Mouse (Mus musculus) forebrain, postnatal 0 days (tissue): ENCODE data around the gene Ptgir. TPM values are rescaled to one million over a fixed set of nuclear protein-coding genes. Genes with fewer than 3 reads are reported as not detected.

ENCODE experiments used
- ATAC-seq: fragments of 200-750 bp; cut with Nextera tagmentation; 2 replicates; pipeline ENCODE4 v1.8.0; 2017; ENCODE audit warnings: mild to moderate bottlenecking, moderate library complexity
- DNase-seq: peaks from one replicate; pipeline ENCODE4 v3.0.0-alpha.2; 2015
- H3K27ac ChIP-seq: fragments of 300-500 bp; sonication (generic); 2 replicates; pipeline ENCODE4 v1.5.1; 2014; ENCODE audit warnings: low read depth, mild to moderate bottlenecking, antibody characterized with exemption, low read length, moderate library complexity, mixed read lengths
- H3K27me3 ChIP-seq: fragments of 300-500 bp; sonication (generic); 2 replicates; pipeline ENCODE4 v1.6.1; 2014; ENCODE audit warnings: mild to moderate bottlenecking, low read length, mixed read lengths; ENCODE audit not compliant: insufficient read depth
- H3K36me3 ChIP-seq: fragments of 300-500 bp; sonication (generic); 2 replicates; pipeline ENCODE4 v1.6.1; 2014; ENCODE audit warnings: mild to moderate bottlenecking, moderate library complexity; ENCODE audit not compliant: insufficient read depth
- H3K4me1 ChIP-seq: fragments of 300-500 bp; sonication (generic); 2 replicates; pipeline ENCODE4 v1.6.1; 2014; ENCODE audit warnings: antibody characterized with exemption; ENCODE audit not compliant: insufficient read depth
- H3K4me2 ChIP-seq: fragments of 300-500 bp; sonication (generic); 2 replicates; pipeline ENCODE4 v1.6.1; 2014; ENCODE audit warnings: low read depth, mild to moderate bottlenecking, moderate library complexity
- H3K4me3 ChIP-seq: fragments of 300-500 bp; sonication (generic); 2 replicates; pipeline ENCODE4 v1.5.1; 2014; ENCODE audit warnings: low read depth, low read length, mixed read lengths
- H3K9ac ChIP-seq: fragments of 300-500 bp; sonication (generic); 2 replicates; pipeline ENCODE4 v1.6.1; 2014; ENCODE audit warnings: mild to moderate bottlenecking
- H3K9me3 ChIP-seq: fragments of 300-500 bp; sonication (generic); 2 replicates; pipeline ENCODE4 v1.6.1; 2016; ENCODE audit warnings: low read length
- CTCF ChIP-seq: sonication (generic); IDR thresholded peaks from 2 replicates; pipeline ENCODE4 v1.5.1; 2016; ENCODE audit warnings: antibody characterized with exemption, control low read depth, low read depth
- WGBS: fragments of 180-500 bp; shearing (Covaris S2); extraction: QIAGEN DNeasy Blood & Tissue Kit; methylation state at CpG from one replicate; pipeline ENCODE4 v1.1.7; 2014; 5-methylcytosine and 5-hydroxymethylcytosine counted together
- polyA plus RNA-seq: library from polyadenylated mRNA; unstranded; fragments of >200 nt; fragmentation: Nextera tagmentation; extraction: Ambion mirVana; gene quantifications from 2 replicates; pipeline ENCODE4 v1.2.1, GENCODE M21; 2015
- total RNA-seq: library from RNA; depleted of rRNA; stranded (reverse); fragments of >200 nt; gene quantifications from 2 replicates; pipeline ENCODE4 v1.2.3, GENCODE M21; 2014

Ptgir gene
- total and polyA plus RNA-seq, 2 experiments from 2014 or later = 0.08 TPM; not detected in 1

- H3K4me1 ChIP-seq = peaks cover 10% of the 10 kb centered on the region
- 89% methylated on average over 32 of the region's 32 CpGs for WGBS
- H3K27ac ChIP-seq = no peak overlapping the region
- H3K9ac ChIP-seq = no peak overlapping the region
- ATAC-seq (no peak), DNase-seq (no peak)
- H3K27me3 ChIP-seq = no peaks in the 10 kb centered on the region
- H3K9me3 ChIP-seq = no peaks in the 10 kb centered on the region
- no peak for TF ChIP-seq CTCF
- no peak overlapping the region for H3K4me2 ChIP-seq
- no peak overlapping the region for H3K4me3 ChIP-seq
- peaks cover 65% of the 10 kb centered on the region for H3K36me3 ChIP-seq
These were observed 9.4 kb downstream of the Ptgir start for GRCm38 (mm10) chr7:16915461-16916340.

DNA sequence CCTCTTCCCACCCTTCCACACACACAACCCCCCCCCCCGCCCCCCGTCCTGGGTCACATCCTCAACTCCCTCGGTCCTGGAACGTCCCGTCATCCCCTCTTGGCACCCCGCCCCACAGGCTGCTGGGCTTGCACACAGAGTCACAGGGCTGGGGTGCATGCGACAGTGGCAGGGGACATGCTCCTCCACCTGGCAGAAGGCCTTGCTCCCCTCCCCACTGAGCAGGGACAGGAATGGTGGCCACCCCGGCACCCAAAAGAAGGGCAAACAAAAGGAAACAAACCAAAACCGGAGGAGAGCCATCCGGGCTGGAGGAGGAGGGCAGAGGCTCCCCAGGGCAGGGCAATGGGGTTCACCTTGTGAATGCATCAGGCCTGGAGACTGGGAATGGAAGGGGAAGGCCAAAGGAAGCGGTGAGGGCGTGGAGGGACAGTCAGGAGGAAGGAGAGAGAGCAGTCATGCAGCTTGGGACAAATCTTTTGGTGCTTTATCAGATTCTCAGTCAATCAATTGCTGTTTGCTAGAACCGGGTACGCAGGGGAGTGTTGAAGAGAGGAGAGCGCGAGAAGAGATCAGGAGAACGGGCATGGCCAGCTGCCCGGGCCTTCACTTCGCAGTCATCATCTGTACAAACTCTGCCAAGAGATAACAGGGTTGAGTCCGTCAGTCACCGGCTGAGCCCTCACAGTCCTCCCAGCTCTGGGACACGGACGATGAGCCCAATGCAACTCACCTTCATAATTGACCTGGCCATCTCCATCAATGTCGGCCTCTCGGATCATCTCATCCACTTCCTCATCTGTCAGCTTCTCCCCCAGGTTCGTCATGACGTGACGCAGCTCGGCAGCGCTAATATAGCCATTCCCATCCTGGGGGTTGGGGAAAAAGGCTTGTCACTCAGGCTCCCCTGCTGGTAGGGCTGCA lies 10.3 kb downstream of the Ptgir start:
- DNase-seq (no peak), ATAC-seq (no peak)
- Histone ChIP-seq H3K36me3 (peaks cover 65% of the 10 kb centered on the region), H3K4me3 (no peak overlapping the region), H3K4me1 (peaks cover 16% of the 10 kb centered on the region), H3K9ac (no peak overlapping the region), H3K27me3 (no peaks in the 10 kb centered on the region), H3K9me3 (no peaks in the 10 kb centered on the region), H3K27ac (no peak overlapping the region), H3K4me2 (no peak overlapping the region)
- TF ChIP-seq CTCF = peak; percentile 10; the same call in 1 of the 2 replicates
- 81% methylated on average over 30 of the region's 30 CpGs for whole genome bisulfite sequencing

DNA sequence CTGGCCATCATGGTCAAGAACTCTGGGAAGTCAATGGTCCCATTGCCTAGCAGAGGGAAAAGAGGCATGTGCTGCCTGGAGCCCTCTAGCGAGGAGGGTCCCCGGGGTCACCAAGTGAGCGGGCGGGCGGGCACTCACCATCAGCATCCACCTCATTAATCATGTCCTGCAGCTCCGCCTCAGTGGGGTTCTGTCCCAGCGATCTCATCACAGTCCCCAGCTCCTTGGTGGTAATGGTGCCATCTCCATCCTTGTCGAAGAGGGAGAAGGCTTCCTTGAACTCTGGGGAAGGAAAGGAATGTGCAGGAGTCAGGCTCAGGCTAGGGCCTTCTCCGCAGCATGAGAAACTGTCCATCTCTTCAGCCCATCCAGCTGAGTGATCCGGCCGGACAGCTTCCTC lies 11.2 kb downstream of the Ptgir start:
- Histone ChIP-seq H3K4me1 (peaks cover 16% of the 10 kb centered on the region), H3K4me3 (no peak overlapping the region), H3K36me3 (peaks cover 65% of the 10 kb centered on the region), H3K9me3 (no peaks in the 10 kb centered on the region), H3K27me3 (no peaks in the 10 kb centered on the region), H3K27ac (no peak overlapping the region), H3K9ac (no peak overlapping the region), H3K4me2 (no peak overlapping the region)
- TF ChIP-seq CTCF = no peak
- 90% methylated on average over 11 of the region's 11 CpGs for WGBS
- DNase-seq (no peak), ATAC-seq (no peak)

- no peak for TF ChIP-seq CTCF
- Histone ChIP-seq H3K4me1 (peaks cover 16% of the 10 kb centered on the region), H3K27me3 (no peaks in the 10 kb centered on the region), H3K4me2 (no peak overlapping the region), H3K36me3 (peaks cover 65% of the 10 kb centered on the region), H3K4me3 (no peak overlapping the region), H3K9ac (no peak overlapping the region), H3K9me3 (no peaks in the 10 kb centered on the region), H3K27ac (no peak overlapping the region)
- no peak for DNase-seq
- no peak for ATAC-seq
- WGBS = 65% methylated on average over 9 of the region's 9 CpGs
These were observed 11.7 kb downstream of the Ptgir start for GRCm38 (mm10) chr7:16918014-16918413.

- WGBS = 83% methylated on average over 3 of the region's 3 CpGs
- DNase-seq (no peak), ATAC-seq (no peak)
- H3K27me3 ChIP-seq = no peaks in the 10 kb centered on the region
- no peaks in the 10 kb centered on the region for H3K9me3 ChIP-seq
- no peak for TF ChIP-seq CTCF
- peaks cover 16% of the 10 kb centered on the region for H3K4me1 ChIP-seq
- H3K9ac ChIP-seq = no peak overlapping the region
- no peak overlapping the region for H3K4me2 ChIP-seq
- H3K4me3 ChIP-seq = no peak overlapping the region
- peaks cover 62% of the 10 kb centered on the region for H3K36me3 ChIP-seq
- H3K27ac ChIP-seq = no peak overlapping the region
These were observed 12.4 kb downstream of the Ptgir start for GRCm38 (mm10) chr7:16918670-16919069.

- no peaks in the 10 kb centered on the region for H3K9me3 ChIP-seq
- WGBS = 76% methylated on average over 13 of the region's 13 CpGs
- no peak overlapping the region for H3K27ac ChIP-seq
These were observed 13.3 kb downstream of the Ptgir start for GRCm38 (mm10) chr7:16919395-16920149.

More at GRCm38 (mm10) chr7:16919395-16920149, 13.3 kb downstream of the Ptgir start:
- H3K4me2 ChIP-seq = peak overlapping the region; percentile 92
- peaks cover 53% of the 10 kb centered on the region for H3K36me3 ChIP-seq
- no peak for DNase-seq
- ATAC-seq = no peak
- peaks cover 16% of the 10 kb centered on the region for H3K4me1 ChIP-seq
- H3K9ac ChIP-seq = peak overlapping the region; percentile 19
- H3K27me3 ChIP-seq = no peaks in the 10 kb centered on the region
- peak overlapping the region; percentile 1; the same call in 1 of the 2 replicates for H3K4me3 ChIP-seq
- no peak for TF ChIP-seq CTCF
